Mouse (Mus musculus) left cerebral cortex, postnatal 36 days (tissue): ENCODE measurements at regions not wholly inside any gene's neighbourhood (a gene's known extent, or its start where the extent isn't known, plus 50 kb on each side); places are given as distances from the start of the nearest gene placed in this dataset.
"Not testable (repeated sequence)": the region's sequence is repeated elsewhere in the genome, so short reads cannot be mapped to it uniquely, and the experiment has no call there.

Experiments used
- DNase-seq, 2 experiments: peaks; one replicate each; pipeline ENCODE4 v3.0.0; 2021 to 2022; ENCODE audit warnings: low spot score in 2 of 2, mixed read lengths in 1 of 2
- intact Hi-C: fragments of 180-260 bp; cut with DNase I; formaldehyde crosslinking; loops from one replicate; pipeline ENCODE4 v1.15.1; 2025

GRCm38 (mm10) chr16:19203681-19204080 is 110.2 kb downstream of the Olfr164 start:
- DNase-seq = no peak
- intact Hi-C loops = no loop called here

- intact Hi-C loops = no loop called here
- DNase-seq = no peak
These were observed 112.9 kb downstream of the Olfr164 start for GRCm38 (mm10) chr16:19200977-19201376.

GRCm38 (mm10) chr16:19199724-19200544 is 113.9 kb downstream of the Olfr164 start:
- no peak for DNase-seq
- intact Hi-C loops = loop anchor here (1.0 kb wide), 1 partner anchor 134 kb away; no protein-coding TSS in a partner anchor

- intact Hi-C loops = loop anchor here (1.0 kb wide), 1 partner anchor 132 kb away; no protein-coding TSS in a partner anchor
- no peak for DNase-seq
These were observed 115.1 kb downstream of the Olfr164 start for GRCm38 (mm10) chr16:19198539-19199385.

GRCm38 (mm10) chr16:19197638-19198440 is 116.0 kb downstream of the Olfr164 start:
- DNase-seq = no peak
- intact Hi-C loops = no loop called here

- DNase-seq = no peak
- intact Hi-C loops = no loop called here
These were observed 128.2 kb downstream of the Olfr164 start for GRCm38 (mm10) chr16:19185434-19186256.

GRCm38 (mm10) chr16:19179214-19180010 is 134.5 kb downstream of the Olfr164 start:
- no peak for DNase-seq
- intact Hi-C loops = loop anchor here (5.0 kb wide), 1 partner anchor 147 kb away; no protein-coding TSS in a partner anchor

- intact Hi-C loops = loop anchor here (10.0 kb wide), 1 partner anchor 148 kb away; no protein-coding TSS in a partner anchor
- DNase-seq = no peak
These were observed 160.8 kb downstream of the Olfr164 start for GRCm38 (mm10) chr16:19153046-19153445.

GRCm38 (mm10) chr16:19152465-19152864 is 161.4 kb downstream of the Olfr164 start:
- intact Hi-C loops = loop anchor here (10.0 kb wide), 1 partner anchor 148 kb away; no protein-coding TSS in a partner anchor
- not testable (repeated sequence) for DNase-seq

GRCm38 (mm10) chr16:19151110-19151509 is 162.8 kb downstream of the Olfr164 start:
- intact Hi-C loops = loop anchor here (10.0 kb wide), 1 partner anchor 146 kb away; no protein-coding TSS in a partner anchor
- no peak for DNase-seq

- no peak for DNase-seq
- intact Hi-C loops = loop anchor here (10.0 kb wide), 1 partner anchor 146 kb away; no protein-coding TSS in a partner anchor
These were observed 163.3 kb downstream of the Olfr164 start for GRCm38 (mm10) chr16:19150582-19150981.

GRCm38 (mm10) chr16:19146290-19146983 is 167.4 kb downstream of the Olfr164 start:
- intact Hi-C loops = no loop called here
- DNase-seq = no peak
